Mouse (Mus musculus) intestine, embryonic 16.5 days (tissue): ENCODE data around the gene Cntn3. TPM values are rescaled to one million over a fixed set of nuclear protein-coding genes. Genes with fewer than 3 reads are reported as not detected.

Source experiments
- ATAC-seq: fragments of 200-750 bp; cut with Nextera tagmentation; 2 replicates; pipeline ENCODE4 v1.8.0; 2017; ENCODE audit warnings: moderate TSS enrichment, moderate library complexity
- H3K27ac ChIP-seq: fragments of 300-500 bp; sonication (generic); 2 replicates; pipeline ENCODE4 v1.5.1; 2014; ENCODE audit warnings: mild to moderate bottlenecking, low read length
- H3K27me3 ChIP-seq: fragments of 300-500 bp; sonication (generic); replicated peaks from 2 replicates; pipeline ENCODE4 v1.6.1; 2014; ENCODE audit warnings: low read length, control low read depth, mixed read lengths; ENCODE audit not compliant: control insufficient read depth, insufficient read depth
- H3K36me3 ChIP-seq: fragments of 300-500 bp; sonication (generic); 2 replicates; pipeline ENCODE4 v1.6.1; 2014; ENCODE audit warnings: low read length, control low read depth; ENCODE audit not compliant: control insufficient read depth, insufficient read depth
- H3K4me1 ChIP-seq: fragments of 300-500 bp; sonication (generic); 2 replicates; pipeline ENCODE4 v1.6.1; 2014; ENCODE audit warnings: low read length, control low read depth, mixed read lengths; ENCODE audit not compliant: control insufficient read depth, insufficient read depth
- H3K4me2 ChIP-seq: fragments of 300-500 bp; sonication (generic); 2 replicates; pipeline ENCODE4 v1.6.1; 2014; ENCODE audit warnings: low read depth, low read length, control low read depth
- H3K4me3 ChIP-seq: fragments of 300-500 bp; sonication (generic); 2 replicates; pipeline ENCODE4 v1.5.1; 2014; ENCODE audit warnings: mild to moderate bottlenecking, low read length
- H3K9ac ChIP-seq: fragments of 300-500 bp; sonication (generic); 2 replicates; pipeline ENCODE4 v1.6.1; 2014; ENCODE audit warnings: low read depth, low read length
- H3K9me3 ChIP-seq: fragments of 300-500 bp; sonication (generic); 2 replicates; pipeline ENCODE4 v1.6.1; 2016; ENCODE audit warnings: low read length, control low read depth; ENCODE audit not compliant: control insufficient read depth
- WGBS: fragments of 180-500 bp; shearing (Covaris S2); extraction: QIAGEN DNeasy Blood & Tissue Kit; methylation state at CpG from one replicate; pipeline ENCODE4 v1.1.7; 2014; 5-methylcytosine and 5-hydroxymethylcytosine counted together
- polyA plus RNA-seq: library from polyadenylated mRNA; unstranded; fragments of >200 nt; fragmentation: Nextera tagmentation; extraction: Ambion mirVana; gene quantifications from 2 replicates; pipeline ENCODE4 v1.2.1, GENCODE M21; 2015

The Cntn3 gene
- polyA plus RNA-seq, 1 experiment from 2014 or later, result 0.89 TPM

- no peak overlapping the region for H3K27ac ChIP-seq
- 67% methylated on average over 2 of the region's 2 CpGs for WGBS
- no peak overlapping the region for H3K4me2 ChIP-seq
Observed at GRCm38 (mm10) chr6:102515231-102515630, 57.7 kb downstream of the Cntn3 start.

GRCm38 (mm10) chr6:102512085-102512484 lies 60.8 kb downstream of the Cntn3 start:
- H3K9ac ChIP-seq, result no peak overlapping the region
- no peaks in the 10 kb centered on the region for H3K4me1 ChIP-seq
- no peaks in the 10 kb centered on the region for H3K9me3 ChIP-seq
- 74% methylated on average over 1 of the region's 1 CpGs for WGBS
- H3K27me3 ChIP-seq, result no peaks in the 10 kb centered on the region
- H3K36me3 ChIP-seq, result no peaks in the 10 kb centered on the region
- H3K27ac ChIP-seq, result no peak overlapping the region
- H3K4me2 ChIP-seq, result no peak overlapping the region
- ATAC-seq, result no peak
- H3K4me3 ChIP-seq, result no peak overlapping the region

More at GRCm38 (mm10) chr6:102515231-102515630, 57.7 kb downstream of the Cntn3 start:
- H3K9me3 ChIP-seq, result no peaks in the 10 kb centered on the region
- H3K27me3 ChIP-seq, result no peaks in the 10 kb centered on the region
- H3K4me1 ChIP-seq, result no peaks in the 10 kb centered on the region
- H3K4me3 ChIP-seq, result no peak overlapping the region
- no peak for ATAC-seq
- no peak overlapping the region for H3K9ac ChIP-seq
- H3K36me3 ChIP-seq, result no peaks in the 10 kb centered on the region

- H3K36me3 ChIP-seq, result no peaks in the 10 kb centered on the region
- no peaks in the 10 kb centered on the region for H3K9me3 ChIP-seq
- H3K27me3 ChIP-seq, result no peaks in the 10 kb centered on the region
- ATAC-seq, result no peak
- no peak overlapping the region for H3K4me2 ChIP-seq
- H3K4me3 ChIP-seq, result no peak overlapping the region
- no peaks in the 10 kb centered on the region for H3K4me1 ChIP-seq
- no peak overlapping the region for H3K27ac ChIP-seq
- H3K9ac ChIP-seq, result no peak overlapping the region
Observed at GRCm38 (mm10) chr6:102485509-102485908, 87.4 kb downstream of the Cntn3 start.

- 67% methylated on average over 8 of the region's 8 CpGs for WGBS
- H3K27ac ChIP-seq, result no peak overlapping the region
- no peaks in the 10 kb centered on the region for H3K36me3 ChIP-seq
- H3K4me3 ChIP-seq, result no peak overlapping the region
- no peaks in the 10 kb centered on the region for H3K9me3 ChIP-seq
- peak; percentile 84 for ATAC-seq
- H3K4me2 ChIP-seq, result no peak overlapping the region
- H3K9ac ChIP-seq, result no peak overlapping the region
- H3K27me3 ChIP-seq, result no peaks in the 10 kb centered on the region
- no peaks in the 10 kb centered on the region for H3K4me1 ChIP-seq
Observed at GRCm38 (mm10) chr6:102478320-102479080, 94.4 kb downstream of the Cntn3 start.

GRCm38 (mm10) chr6:102438353-102438752 lies 134.5 kb downstream of the Cntn3 start:
- no peak overlapping the region for H3K27ac ChIP-seq
- H3K36me3 ChIP-seq, result no peaks in the 10 kb centered on the region
- H3K9me3 ChIP-seq, result no peaks in the 10 kb centered on the region
- no peaks in the 10 kb centered on the region for H3K4me1 ChIP-seq
- no peak overlapping the region for H3K9ac ChIP-seq
- no peaks in the 10 kb centered on the region for H3K27me3 ChIP-seq
- no peak overlapping the region for H3K4me2 ChIP-seq
- WGBS, result 74% methylated on average over 4 of the region's 4 CpGs
- no peak for ATAC-seq
- H3K4me3 ChIP-seq, result no peak overlapping the region

- Histone ChIP-seq H3K4me2 (no peak overlapping the region), H3K36me3 (no peaks in the 10 kb centered on the region), H3K9me3 (no peaks in the 10 kb centered on the region), H3K9ac (no peak overlapping the region), H3K4me3 (no peak overlapping the region), H3K27ac (no peak overlapping the region), H3K27me3 (no peaks in the 10 kb centered on the region), H3K4me1 (no peaks in the 10 kb centered on the region)
- no peak for ATAC-seq
- 70% methylated on average over 1 of the region's 1 CpGs for WGBS
Observed at GRCm38 (mm10) chr6:102427549-102427948, 145.4 kb downstream of the Cntn3 start.

GRCm38 (mm10) chr6:102421781-102422180 lies 151.1 kb downstream of the Cntn3 start:
- Histone ChIP-seq H3K4me1 (no peaks in the 10 kb centered on the region), H3K27ac (no peak overlapping the region), H3K4me3 (no peak overlapping the region), H3K36me3 (no peaks in the 10 kb centered on the region), H3K9me3 (no peaks in the 10 kb centered on the region), H3K9ac (no peak overlapping the region), H3K4me2 (no peak overlapping the region), H3K27me3 (no peaks in the 10 kb centered on the region)
- no peak for ATAC-seq
- 65% methylated on average over 1 of the region's 1 CpGs for WGBS

- Histone ChIP-seq H3K27me3 (no peaks in the 10 kb centered on the region), H3K4me1 (no peaks in the 10 kb centered on the region), H3K4me3 (no peak overlapping the region), H3K27ac (no peak overlapping the region), H3K9me3 (no peaks in the 10 kb centered on the region), H3K9ac (no peak overlapping the region), H3K4me2 (no peak overlapping the region), H3K36me3 (no peaks in the 10 kb centered on the region)
- WGBS, result 89% methylated on average over 4 of the region's 4 CpGs
- no peak for ATAC-seq
Observed at GRCm38 (mm10) chr6:102388590-102388989, 184.3 kb downstream of the Cntn3 start.

- 58% methylated on average over 1 of the region's 1 CpGs for WGBS
- Histone ChIP-seq H3K27ac (no peak overlapping the region), H3K9ac (no peak overlapping the region), H3K4me1 (no peaks in the 10 kb centered on the region), H3K4me2 (no peak overlapping the region), H3K9me3 (no peaks in the 10 kb centered on the region), H3K4me3 (no peak overlapping the region), H3K36me3 (no peaks in the 10 kb centered on the region), H3K27me3 (no peaks in the 10 kb centered on the region)
- ATAC-seq, result no peak
Observed at GRCm38 (mm10) chr6:102372112-102372511, 200.8 kb downstream of the Cntn3 start.

- no peaks in the 10 kb centered on the region for H3K27me3 ChIP-seq
- no peak for ATAC-seq
- H3K4me2 ChIP-seq, result no peak overlapping the region
- H3K4me3 ChIP-seq, result no peak overlapping the region
- H3K36me3 ChIP-seq, result no peaks in the 10 kb centered on the region
- H3K27ac ChIP-seq, result no peak overlapping the region
- no peaks in the 10 kb centered on the region for H3K9me3 ChIP-seq
- H3K4me1 ChIP-seq, result no peaks in the 10 kb centered on the region
- no peak overlapping the region for H3K9ac ChIP-seq
Observed at GRCm38 (mm10) chr6:102363880-102364279, 209.0 kb downstream of the Cntn3 start.
